8 mouse cellular contexts compared by ENCODE assay signal in genomic region chr2:31151892-31152812, GRCm38 (mm10). TPM values are rescaled to one million over a fixed set of nuclear protein-coding genes. Genes with fewer than 3 reads are reported as not detected.
DNase-seq lines count a peak whose midpoint lies in the region; ATAC-seq and TF ChIP-seq lines count a peak whose summit lies in the region.

Gpr107 (plus strand) TSS chr2:31152316.

- H3K27ac ChIP-seq in bone marrow macrophage, adult 2 months (ENCODE audit: insufficient read depth, low read depth, low read length): peak within 1 kb of the TSS; percentile 19
- H3K27ac ChIP-seq in embryonic fibroblast, embryonic 13.5 days (ENCODE audit: insufficient read depth, low read length): peak within 1 kb of the TSS; percentile 42; the same call in 1 of the 2 replicates
- H3K27ac ChIP-seq in heart, embryonic 10.5 days: peak within 1 kb of the TSS; percentile 96
- H3K27ac ChIP-seq in kidney, embryonic 15.5 days: peak within 1 kb of the TSS; percentile 84
- peak within 1 kb of the TSS; percentile 65; the same call in 1 of the 2 replicates for H3K27ac ChIP-seq in liver, embryonic 11.5 days (ENCODE audit: low read depth, low read length)
- peak within 1 kb of the TSS; percentile 78; the same call in 1 of the 2 replicates for H3K27ac ChIP-seq in stomach, embryonic 14.5 days (ENCODE audit: low read length)

- H3K4me1 ChIP-seq in bone marrow macrophage, adult 2 months (ENCODE audit: control insufficient read depth, insufficient read depth, low read length): peaks cover 16% of the 10 kb centered on the region
- H3K4me1 ChIP-seq in embryonic fibroblast, embryonic 13.5 days (ENCODE audit: control insufficient read depth, insufficient read depth, low read length): peaks cover 2% of the 10 kb centered on the region; the same call in 1 of the 2 replicates
- H3K4me1 ChIP-seq in heart, embryonic 10.5 days: peaks cover 29% of the 10 kb centered on the region
- H3K4me1 ChIP-seq in kidney, embryonic 15.5 days: peaks cover 35% of the 10 kb centered on the region
- H3K4me1 ChIP-seq in liver, embryonic 11.5 days (replicated peaks; ENCODE audit: control insufficient read depth, insufficient read depth, low read length): peaks cover 20% of the 10 kb centered on the region
- H3K4me1 ChIP-seq in stomach, embryonic 14.5 days (ENCODE audit: control insufficient read depth, insufficient read depth, low read length): peaks cover 6% of the 10 kb centered on the region; the same call in 1 of the 2 replicates

- ATAC-seq in kidney, embryonic 15.5 days (replicated peaks; ENCODE audit: low FRiP score): peak; percentile 93
- peak; percentile 86 for ATAC-seq in liver, embryonic 11.5 days (replicated peaks; ENCODE audit: low FRiP score)
- peak; percentile 85; the same call in 1 of the 2 replicates for ATAC-seq in stomach, embryonic 14.5 days (ENCODE audit: insufficient number of reproducible peaks, insufficient read depth, low FRiP score, low read depth)

- TF ChIP-seq POLR2A in bone marrow macrophage, adult 2 months (IDR thresholded peaks at IDR 0.05; ENCODE audit: borderline replicate concordance, low read depth, low read length): no peak
- TF ChIP-seq POLR2A in embryonic fibroblast, embryonic 13.5 days (IDR thresholded peaks at IDR 0.05; ENCODE audit: low read depth, low read length): peak; percentile 83

- peak within 1 kb of the TSS; percentile 73 for H3K4me3 ChIP-seq in bone marrow macrophage, adult 2 months (ENCODE audit: insufficient read depth, low read length)
- H3K4me3 ChIP-seq in embryonic fibroblast, embryonic 13.5 days (ENCODE audit: insufficient read depth, low read length): peak within 1 kb of the TSS; percentile 71
- peak within 1 kb of the TSS; percentile 100 for H3K4me3 ChIP-seq in heart, embryonic 10.5 days
- H3K4me3 ChIP-seq in kidney, embryonic 15.5 days (replicated peaks): peak within 1 kb of the TSS; percentile 98
- H3K4me3 ChIP-seq in liver, embryonic 11.5 days (ENCODE audit: low read depth, low read length): peak within 1 kb of the TSS; percentile 96
- H3K4me3 ChIP-seq in stomach, embryonic 14.5 days (ENCODE audit: low read depth, low read length): peak within 1 kb of the TSS; percentile 94

- H3K4me2 ChIP-seq in kidney, embryonic 15.5 days: peak within 1 kb of the TSS; percentile 65
- peak within 1 kb of the TSS; percentile 73 for H3K4me2 ChIP-seq in liver, embryonic 11.5 days
- peak within 1 kb of the TSS; percentile 56 for H3K4me2 ChIP-seq in stomach, embryonic 14.5 days (replicated peaks; ENCODE audit: low read depth, low read length)

- H3K36me3 ChIP-seq in heart, embryonic 10.5 days: peaks cover 32% of the 10 kb centered on the region
- peaks cover 30% of the 10 kb centered on the region for H3K36me3 ChIP-seq in kidney, embryonic 15.5 days
- no peaks in the 10 kb centered on the region for H3K36me3 ChIP-seq in liver, embryonic 11.5 days (ENCODE audit: control insufficient read depth, insufficient read depth, low read length)
- peaks cover 2% of the 10 kb centered on the region; the same call in 1 of the 2 replicates for H3K36me3 ChIP-seq in stomach, embryonic 14.5 days (ENCODE audit: control insufficient read depth, insufficient read depth, low read length)

- WGBS in heart, embryonic 10.5 days: under 1% methylated on average over 53 of the region's 53 CpGs
- WGBS in kidney, embryonic 15.5 days: under 1% methylated on average over 53 of the region's 53 CpGs
- under 1% methylated on average over 53 of the region's 53 CpGs for WGBS in liver, embryonic 11.5 days
- WGBS in stomach, embryonic 14.5 days: under 1% methylated on average over 53 of the region's 53 CpGs

- TF ChIP-seq CTCF in bone marrow macrophage, adult 2 months (IDR thresholded peaks at IDR 0.05; ENCODE audit: low read depth, low read length): no peak
- TF ChIP-seq CTCF in embryonic fibroblast, embryonic 13.5 days (IDR thresholded peaks at IDR 0.05; ENCODE audit: borderline replicate concordance, insufficient read depth, low read length): no peak

- H3K27me3 ChIP-seq in heart, embryonic 10.5 days (ENCODE audit: insufficient read depth, poor library complexity, severe bottlenecking): no peaks in the 10 kb centered on the region
- no peaks in the 10 kb centered on the region for H3K27me3 ChIP-seq in kidney, embryonic 15.5 days
- no peaks in the 10 kb centered on the region for H3K27me3 ChIP-seq in liver, embryonic 11.5 days (replicated peaks; ENCODE audit: control insufficient read depth, insufficient read depth, low read length)
- no peaks in the 10 kb centered on the region for H3K27me3 ChIP-seq in stomach, embryonic 14.5 days (ENCODE audit: control insufficient read depth, insufficient read depth, low read length)

- DNase-seq in B cell, adult 2 months: peak; percentile 87 to 88
- DNase-seq in heart, embryonic 10.5 days (ENCODE audit: low spot score): peak; percentile 94
- peak; percentile 87 for DNase-seq in liver, embryonic 11.5 days (ENCODE audit: low spot score)
- peak; percentile 82 for DNase-seq in naive thymus-derived CD4-positive, alpha-beta T cell, adult 2 months (ENCODE audit: low read depth)

- H3K9me3 ChIP-seq in heart, embryonic 10.5 days: no peaks in the 10 kb centered on the region
- H3K9me3 ChIP-seq in kidney, embryonic 15.5 days (replicated peaks): no peaks in the 10 kb centered on the region
- H3K9me3 ChIP-seq in liver, embryonic 11.5 days (ENCODE audit: control insufficient read depth, low read length): no peaks in the 10 kb centered on the region
- H3K9me3 ChIP-seq in stomach, embryonic 14.5 days (ENCODE audit: control insufficient read depth, low read depth, low read length): no peaks in the 10 kb centered on the region

- peak within 1 kb of the TSS; percentile 83 for H3K9ac ChIP-seq in kidney, embryonic 15.5 days
- H3K9ac ChIP-seq in liver, embryonic 11.5 days (ENCODE audit: low read depth, low read length): peak within 1 kb of the TSS; percentile 87
- peak within 1 kb of the TSS; percentile 78 for H3K9ac ChIP-seq in stomach, embryonic 14.5 days (replicated peaks; ENCODE audit: low read depth, low read length)

RNA-seq across cellular contexts. Expression of gene Gpr107, which starts in this region (rescaled TPM):
- polyA plus RNA-seq in bone marrow macrophage, adult 2 months (2012; ENCODE audit: insufficient read depth, insufficient read length, missing spikeins): 66.1 and 80.8 TPM in 2 replicates
- 81.1 and 92.5 TPM in 2 replicates for polyA plus RNA-seq in embryonic fibroblast, embryonic 13.5 days (2011; ENCODE audit: insufficient read length, low read depth, missing spikeins)
- 35.9 and 37.4 TPM in 2 replicates for polyA plus RNA-seq in heart, embryonic 10.5 days (2016; fragmentation: Nextera tagmentation; extraction: Ambion mirVana)
- 37.0 and 37.9 TPM in 2 replicates for polyA plus RNA-seq in kidney, embryonic 15.5 days (2015; fragmentation: Nextera tagmentation; extraction: Ambion mirVana)
- 17.3 and 21.5 TPM in 2 replicates for polyA plus RNA-seq in liver, embryonic 11.5 days (2014; fragmentation: Nextera tagmentation; extraction: Ambion mirVana)
- 33.5 and 39.8 TPM in 2 replicates for polyA plus RNA-seq in stomach, embryonic 14.5 days (2014; fragmentation: Nextera tagmentation; extraction: Ambion mirVana)

Comparison
In these comparisons a context has a peak if more than half of its experiments do, and no peak if none do; other contexts are left out.
1. Peak in every context shown above with its lines: DNase-seq, ATAC-seq, H3K4me3 ChIP-seq and H3K27ac ChIP-seq.
2. H3K27ac ChIP-seq: peak in every context shown above with its lines; median percentile 96 in heart, embryonic 10.5 days; 84 in kidney, embryonic 15.5 days; 78 in stomach, embryonic 14.5 days; 65 in liver, embryonic 11.5 days; 42 in embryonic fibroblast, embryonic 13.5 days; 19 in bone marrow macrophage, adult 2 months.